Mouse (Mus musculus) C2C12 (cell line): ENCODE data around the gene Apoa4. TPM values are rescaled to one million over a fixed set of nuclear protein-coding genes. Genes with fewer than 3 reads are reported as not detected.

Experiments
- H3K27me3 ChIP-seq: one replicate; pipeline ENCODE4 v1.6.1; 2011; ENCODE audit not compliant: control insufficient read depth, insufficient read depth, insufficient read length
- H3K36me3 ChIP-seq: one replicate; pipeline ENCODE4 v1.6.1; 2011; ENCODE audit not compliant: control insufficient read depth, insufficient read depth
- H3K4me3 ChIP-seq: one replicate; pipeline ENCODE4 v1.5.1; 2011; ENCODE audit warnings: mild to moderate bottlenecking, control low read depth; ENCODE audit not compliant: poor library complexity, insufficient read depth, severe bottlenecking
- H3K79me2 ChIP-seq: one replicate; pipeline ENCODE4 v1.6.1; 2011; ENCODE audit not compliant: control insufficient read depth, insufficient read depth
- H3K79me3 ChIP-seq: one replicate; pipeline ENCODE4 v1.6.1; 2011; ENCODE audit warnings: low read depth, control low read depth
- H3ac ChIP-seq: one replicate; pipeline ENCODE3; 2011; ENCODE audit warnings: low read depth; ENCODE audit not compliant: control insufficient read depth, insufficient read length
- CEBPB ChIP-seq: IDR thresholded peaks from one replicate; pipeline ENCODE4 v1.6.1; 2011; ENCODE audit warnings: low read depth, mild to moderate bottlenecking, control low read depth, moderate library complexity
- CTCF ChIP-seq: IDR thresholded peaks from one replicate; pipeline ENCODE4 v1.5.1; 2011; ENCODE audit not compliant: control insufficient read depth, insufficient read depth, insufficient read length
- FOSL1 ChIP-seq: IDR thresholded peaks from one replicate; pipeline ENCODE4 v1.8.0; 2011; ENCODE audit warnings: mild to moderate bottlenecking, low read length; ENCODE audit not compliant: poor library complexity, insufficient read depth, severe bottlenecking
- MAX ChIP-seq: IDR thresholded peaks from one replicate; pipeline ENCODE4 v1.6.1; 2011; ENCODE audit warnings: mild to moderate bottlenecking, control low read depth
- MYOD1 ChIP-seq: IDR thresholded peaks from one replicate; pipeline ENCODE4 v1.6.1; 2011; ENCODE audit warnings: low read depth; ENCODE audit not compliant: control insufficient read depth, insufficient read length
- MYOG ChIP-seq: IDR thresholded peaks from one replicate; pipeline ENCODE4 v1.6.1; 2011; ENCODE audit not compliant: control insufficient read depth, insufficient read length; ENCODE audit errors: extremely low read depth
- USF1 ChIP-seq: IDR thresholded peaks from one replicate; pipeline ENCODE4 v1.6.1; 2011; ENCODE audit warnings: low read depth, mild to moderate bottlenecking, control low read depth, moderate library complexity
- polyA plus RNA-seq: library from polyadenylated mRNA; unstranded; fragments of >200 nt; fragmentation: generic; extraction: Trizol; gene quantifications from one replicate; pipeline ENCODE4 v1.2.1, GENCODE M21; 2012; ENCODE audit warnings: missing spikeins

Gene Apoa4
- polyA plus RNA-seq, 1 experiment = not detected

- TF ChIP-seq FOSL1 (no peak), MYOD1 (no peak), MYOG (no peak), USF1 (no peak), MAX (no peak), CEBPB (no peak), CTCF (no peak)
- no peak overlapping the region for H3ac ChIP-seq
- peaks cover 5% of the 10 kb centered on the region for H3K36me3 ChIP-seq
- no peaks in the 10 kb centered on the region for H3K27me3 ChIP-seq
- H3K79me3 ChIP-seq = no peaks in the 10 kb centered on the region
- no peak overlapping the region for H3K4me3 ChIP-seq
- no peaks in the 10 kb centered on the region for H3K79me2 ChIP-seq
Measured at GRCm38 (mm10) chr9:46223090-46223489, 17.4 kb upstream of the Apoa4 start.

DNA sequence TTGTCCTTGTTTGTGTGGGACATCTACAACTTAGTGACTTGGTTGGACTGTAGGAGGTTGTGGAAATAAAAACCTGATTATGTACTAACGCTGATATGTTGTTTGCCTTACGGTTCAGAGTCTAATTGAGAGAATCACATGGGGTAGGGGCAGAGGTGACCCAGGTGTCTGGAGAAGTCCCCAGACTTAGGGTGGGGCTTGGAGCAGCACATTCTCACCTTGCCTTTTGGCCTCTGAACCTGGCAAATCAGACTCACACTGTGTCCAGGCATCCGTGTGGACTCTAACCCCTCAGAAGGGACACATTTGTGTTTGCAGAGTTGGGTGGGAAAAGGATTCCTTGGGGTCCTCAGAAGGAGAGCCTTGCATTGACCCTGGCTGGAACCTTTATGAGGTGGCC lies 16.4 kb upstream of the Apoa4 start:
- no peaks in the 10 kb centered on the region for H3K79me2 ChIP-seq
- peaks cover 5% of the 10 kb centered on the region for H3K36me3 ChIP-seq
- no peaks in the 10 kb centered on the region for H3K27me3 ChIP-seq
- TF ChIP-seq CTCF (no peak), USF1 (no peak), MYOG (no peak), CEBPB (no peak), MAX (no peak), FOSL1 (no peak), MYOD1 (no peak)
- H3K4me3 ChIP-seq = no peak overlapping the region
- no peaks in the 10 kb centered on the region for H3K79me3 ChIP-seq
- H3ac ChIP-seq = no peak overlapping the region

GRCm38 (mm10) chr9:46224945-46225660 lies 15.4 kb upstream of the Apoa4 start:
- TF ChIP-seq MYOD1 = no peak
- TF ChIP-seq MYOG = no peak
- TF ChIP-seq USF1 = no peak
- TF ChIP-seq CEBPB = no peak
- TF ChIP-seq CTCF = no peak
- no peak for TF ChIP-seq MAX
- TF ChIP-seq FOSL1 = no peak
- no peaks in the 10 kb centered on the region for H3K27me3 ChIP-seq
- no peaks in the 10 kb centered on the region for H3K36me3 ChIP-seq
- H3K79me2 ChIP-seq = no peaks in the 10 kb centered on the region
- H3K79me3 ChIP-seq = no peaks in the 10 kb centered on the region
- no peak overlapping the region for H3ac ChIP-seq
- H3K4me3 ChIP-seq = no peak overlapping the region

- no peaks in the 10 kb centered on the region for H3K36me3 ChIP-seq
- H3K27me3 ChIP-seq = peaks cover 5% of the 10 kb centered on the region
- no peaks in the 10 kb centered on the region for H3K79me3 ChIP-seq
- no peak overlapping the region for H3ac ChIP-seq
- no peaks in the 10 kb centered on the region for H3K79me2 ChIP-seq
- no peak overlapping the region for H3K4me3 ChIP-seq
- TF ChIP-seq MYOG (no peak), MYOD1 (no peak), FOSL1 (no peak), MAX (no peak), USF1 (no peak), CTCF (no peak), CEBPB (no peak)
Measured at GRCm38 (mm10) chr9:46227064-46227614, 13.4 kb upstream of the Apoa4 start.

- Histone ChIP-seq H3K27me3 (peaks cover 12% of the 10 kb centered on the region), H3K4me3 (no peak within 1 kb of the TSS), H3K79me2 (no peaks in the 10 kb centered on the region), H3K79me3 (no peaks in the 10 kb centered on the region), H3K36me3 (no peaks in the 10 kb centered on the region), H3ac (no peak within 1 kb of the TSS)
- TF ChIP-seq MYOD1 = no peak
- no peak for TF ChIP-seq USF1
- TF ChIP-seq CEBPB = no peak
- no peak for TF ChIP-seq CTCF
- TF ChIP-seq FOSL1 = no peak
- TF ChIP-seq MYOG = no peak
- TF ChIP-seq MAX = no peak
Measured at GRCm38 (mm10) chr9:46228491-46228890, 12.0 kb upstream of the Apoa4 start, which contains the start of gene Apoa1. Apoa1 (plus strand) TSS chr9:46228580.
